Mouse (Mus musculus) cerebellum, postnatal 4 days (tissue): ENCODE measurements around the gene Fhdc1.

Source experiments
- DNase-seq, 2 experiments: peaks; one replicate each; pipeline ENCODE4 v3.0.0; 2022; ENCODE audit warnings: low spot score in 2 of 2, mixed read lengths in 1 of 2

Fhdc1 gene

GRCm38 (mm10) chr3:84474398-84474797 is 5.8 kb downstream of the Fhdc1 start:
- DNase-seq, result no peak

- no peak for DNase-seq
These were observed 7.3 kb downstream of the Fhdc1 start for GRCm38 (mm10) chr3:84472955-84473354.

GRCm38 (mm10) chr3:84472527-84472926 is 7.7 kb downstream of the Fhdc1 start:
- no peak for DNase-seq

GRCm38 (mm10) chr3:84471146-84471545 is 9.1 kb downstream of the Fhdc1 start:
- DNase-seq, result no peak

GRCm38 (mm10) chr3:84468111-84468453 is 12.1 kb downstream of the Fhdc1 start:
- no peak for DNase-seq

GRCm38 (mm10) chr3:84467419-84468110 is 12.7 kb downstream of the Fhdc1 start:
- DNase-seq, result no peak

GRCm38 (mm10) chr3:84465822-84466500 is 14.3 kb downstream of the Fhdc1 start:
- no peak for DNase-seq

- DNase-seq, result no peak
These were observed 18.5 kb downstream of the Fhdc1 start for GRCm38 (mm10) chr3:84461687-84462086.

- DNase-seq, result no peak
These were observed 19.3 kb downstream of the Fhdc1 start for GRCm38 (mm10) chr3:84460952-84461351.

GRCm38 (mm10) chr3:84460499-84460898 is 19.7 kb downstream of the Fhdc1 start:
- DNase-seq, result no peak

GRCm38 (mm10) chr3:84455733-84456417 is 24.4 kb downstream of the Fhdc1 start:
- no peak for DNase-seq

- no peak for DNase-seq
These were observed 29.6 kb downstream of the Fhdc1 start for GRCm38 (mm10) chr3:84450651-84451050.

- no peak for DNase-seq
These were observed 31.2 kb downstream of the Fhdc1 start for GRCm38 (mm10) chr3:84449015-84449414.

- no peak for DNase-seq
These were observed 32.4 kb downstream of the Fhdc1 start for GRCm38 (mm10) chr3:84447803-84448202.

GRCm38 (mm10) chr3:84445838-84446237 is 34.4 kb downstream of the Fhdc1 start:
- DNase-seq, result no peak

- no peak for DNase-seq
These were observed 37.3 kb downstream of the Fhdc1 start for GRCm38 (mm10) chr3:84442890-84443289.

- no peak for DNase-seq
These were observed 40.6 kb downstream of the Fhdc1 start for GRCm38 (mm10) chr3:84439431-84440210.

- DNase-seq, result no peak
These were observed 41.4 kb downstream of the Fhdc1 start for GRCm38 (mm10) chr3:84438840-84439239.

GRCm38 (mm10) chr3:84438118-84438517 is 42.1 kb downstream of the Fhdc1 start:
- peak in 1 of 2 experiments; percentile 32 for DNase-seq

GRCm38 (mm10) chr3:84436947-84437346 is 43.3 kb downstream of the Fhdc1 start:
- DNase-seq, result no peak

- peak; percentile 41 to 69 for DNase-seq
These were observed 44.8 kb downstream of the Fhdc1 start for GRCm38 (mm10) chr3:84435288-84436043.
